Mouse (Mus musculus): ENCODE data around the gene Mettl7b. TPM values are rescaled to one million over a fixed set of nuclear protein-coding genes. Genes with fewer than 3 reads are reported as not detected.

Gene Mettl7b
- polyA plus RNA-seq, 1 experiment = not detected

- Histone ChIP-seq H3K4me3 (ENCODE audit: insufficient read depth, low read length) (no peak overlapping the region), H3K4me1 (ENCODE audit: control insufficient read depth, insufficient read depth, low read length) (no peaks in the 10 kb centered on the region), H3K27ac (ENCODE audit: insufficient read depth, low read depth, low read length) (no peak overlapping the region)
- TF ChIP-seq POLR2A (IDR thresholded peaks at IDR 0.05; ENCODE audit: borderline replicate concordance, low read depth, low read length) (no peak), CTCF (IDR thresholded peaks at IDR 0.05; ENCODE audit: low read depth, low read length) (no peak)
Observed at GRCm38 (mm10) chr10:128980644-128981365, 20.0 kb upstream of the Mettl7b start.

DNA sequence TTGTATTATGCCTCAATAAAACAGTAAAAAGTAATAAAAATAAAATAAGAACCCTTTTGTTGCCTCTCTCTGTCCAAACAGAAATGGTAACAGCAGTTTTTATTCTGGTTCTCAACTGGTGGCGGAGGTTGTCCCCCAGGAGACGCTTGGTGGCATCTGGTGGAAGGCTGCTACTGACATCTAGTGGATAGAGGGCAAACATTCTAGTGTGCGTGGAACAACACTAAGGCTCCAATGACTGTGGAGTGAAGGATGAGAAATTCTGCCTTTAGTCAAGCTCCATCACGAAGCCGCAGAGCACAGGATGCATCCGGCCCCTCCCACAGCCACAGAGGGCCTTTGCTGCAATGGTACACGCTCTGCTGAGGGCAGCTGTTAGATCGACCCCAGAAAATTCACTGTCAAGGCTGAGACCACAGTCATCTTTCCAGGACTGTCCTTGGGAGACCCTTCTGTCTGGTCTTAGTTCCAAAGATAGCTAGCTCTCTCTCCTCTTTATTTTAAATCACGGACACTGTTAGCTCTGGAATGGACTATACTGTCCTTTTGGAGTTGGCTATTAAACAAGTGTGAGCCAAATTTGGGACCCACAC, 16.8 kb upstream of the Mettl7b start:
- Histone ChIP-seq H3K27ac (ENCODE audit: insufficient read depth, low read depth, low read length) (no peak overlapping the region), H3K4me3 (ENCODE audit: insufficient read depth, low read length) (no peak overlapping the region), H3K4me1 (ENCODE audit: control insufficient read depth, insufficient read depth, low read length) (no peaks in the 10 kb centered on the region)
- TF ChIP-seq POLR2A (IDR thresholded peaks at IDR 0.05; ENCODE audit: borderline replicate concordance, low read depth, low read length) (no peak), CTCF (IDR thresholded peaks at IDR 0.05; ENCODE audit: low read depth, low read length) (peak; percentile 79)

DNA sequence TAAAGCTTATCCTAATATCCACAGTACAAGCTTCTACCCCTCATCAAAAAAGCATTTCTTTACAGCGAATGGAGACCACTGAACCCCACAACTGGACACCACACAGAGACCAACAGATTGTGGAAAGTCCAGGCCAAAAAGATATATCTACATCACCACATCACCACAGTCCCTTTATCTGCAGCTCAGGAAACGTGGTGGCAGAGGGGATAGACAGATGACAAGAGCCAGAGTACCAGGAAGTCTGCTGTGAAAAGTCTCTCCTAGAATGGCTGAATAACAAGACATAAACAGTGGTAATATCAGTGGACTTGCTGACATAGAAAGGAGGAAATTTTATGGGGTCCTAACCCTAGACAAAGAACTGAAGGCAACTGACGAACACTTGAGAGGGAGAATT, 15.6 kb upstream of the Mettl7b start:
- no peak overlapping the region for H3K27ac ChIP-seq (ENCODE audit: insufficient read depth, low read depth, low read length)
- H3K4me1 ChIP-seq (ENCODE audit: control insufficient read depth, insufficient read depth, low read length) = no peaks in the 10 kb centered on the region
- no peak for TF ChIP-seq POLR2A (IDR thresholded peaks at IDR 0.05; ENCODE audit: borderline replicate concordance, low read depth, low read length)
- no peak for TF ChIP-seq CTCF (IDR thresholded peaks at IDR 0.05; ENCODE audit: low read depth, low read length)
- H3K4me3 ChIP-seq (ENCODE audit: insufficient read depth, low read length) = no peak overlapping the region

DNA sequence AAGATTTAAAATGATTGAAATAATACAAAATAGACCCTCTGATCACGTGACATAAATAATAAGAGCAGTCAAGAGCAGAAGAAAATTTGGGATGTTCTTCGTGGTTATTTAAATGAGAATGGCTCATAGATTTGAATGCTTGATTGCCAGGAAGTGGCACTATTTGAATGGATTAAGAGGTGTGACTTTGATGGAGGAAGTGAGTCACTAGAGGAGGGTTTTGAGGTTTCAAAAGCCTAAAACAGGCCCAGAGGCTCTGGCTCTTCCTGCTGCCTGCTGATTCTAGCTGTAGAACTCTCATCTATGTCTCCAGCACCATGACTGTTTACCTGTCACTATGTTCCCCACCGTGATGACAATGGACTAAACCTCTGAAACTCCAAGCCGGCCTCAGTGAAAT, 12.1 kb upstream of the Mettl7b start:
- TF ChIP-seq POLR2A (IDR thresholded peaks at IDR 0.05; ENCODE audit: borderline replicate concordance, low read depth, low read length) (no peak), CTCF (IDR thresholded peaks at IDR 0.05; ENCODE audit: low read depth, low read length) (no peak)
- Histone ChIP-seq H3K4me3 (ENCODE audit: insufficient read depth, low read length) (no peak overlapping the region), H3K4me1 (ENCODE audit: control insufficient read depth, insufficient read depth, low read length) (no peaks in the 10 kb centered on the region), H3K27ac (ENCODE audit: insufficient read depth, low read depth, low read length) (no peak overlapping the region)

GRCm38 (mm10) chr10:128970740-128971250, 10.0 kb upstream of the Mettl7b start:
- Histone ChIP-seq H3K4me3 (ENCODE audit: insufficient read depth, low read length) (no peak overlapping the region), H3K4me1 (ENCODE audit: control insufficient read depth, insufficient read depth, low read length) (peaks cover 10% of the 10 kb centered on the region), H3K27ac (ENCODE audit: insufficient read depth, low read depth, low read length) (no peak overlapping the region)
- TF ChIP-seq POLR2A (IDR thresholded peaks at IDR 0.05; ENCODE audit: borderline replicate concordance, low read depth, low read length) = no peak
- no peak for TF ChIP-seq CTCF (IDR thresholded peaks at IDR 0.05; ENCODE audit: low read depth, low read length)

DNA sequence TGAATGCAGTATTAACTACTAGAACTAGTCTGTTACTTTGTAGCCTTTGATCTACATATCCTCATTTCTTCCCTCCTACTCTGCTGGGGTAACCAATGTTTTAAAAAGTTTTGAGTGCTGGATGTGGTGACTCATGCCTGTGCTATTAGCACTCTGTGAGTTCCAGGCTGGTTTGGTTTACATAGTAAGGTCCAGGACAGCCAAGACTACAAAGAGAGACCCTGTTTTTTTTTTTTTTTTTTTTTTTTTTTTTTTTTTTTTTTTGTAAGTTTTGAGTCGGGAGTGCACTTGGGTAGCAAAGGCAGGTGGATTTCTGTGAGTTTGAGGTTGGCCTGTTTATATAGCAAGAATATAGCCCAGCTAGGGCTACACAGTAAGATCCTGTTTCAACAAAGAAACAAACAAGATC, 7.6 kb upstream of the Mettl7b start:
- Histone ChIP-seq H3K27ac (ENCODE audit: insufficient read depth, low read depth, low read length) (no peak overlapping the region), H3K4me1 (ENCODE audit: control insufficient read depth, insufficient read depth, low read length) (peaks cover 15% of the 10 kb centered on the region), H3K4me3 (ENCODE audit: insufficient read depth, low read length) (no peak overlapping the region)
- TF ChIP-seq CTCF (IDR thresholded peaks at IDR 0.05; ENCODE audit: low read depth, low read length) = no peak
- TF ChIP-seq POLR2A (IDR thresholded peaks at IDR 0.05; ENCODE audit: borderline replicate concordance, low read depth, low read length) = no peak

DNA sequence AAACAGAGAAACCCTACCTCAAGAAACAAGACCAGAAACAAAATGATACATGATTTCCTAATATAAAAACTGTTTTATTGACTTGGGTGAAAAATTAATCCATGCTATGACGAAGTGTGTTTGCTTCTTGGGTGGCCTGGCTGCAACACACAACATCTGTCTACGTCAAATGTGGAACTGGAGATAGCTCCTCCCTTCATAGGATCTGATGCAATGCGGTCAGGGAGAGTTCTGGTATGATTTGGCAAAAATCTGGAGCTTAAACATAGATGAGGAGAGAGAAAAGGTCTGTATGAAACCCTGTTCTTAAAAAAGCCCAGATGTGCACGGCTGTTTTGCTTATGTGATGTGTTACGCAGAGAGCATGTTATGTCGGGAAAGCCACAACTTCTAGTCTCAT, 5.1 kb upstream of the Mettl7b start:
- Histone ChIP-seq H3K27ac (ENCODE audit: insufficient read depth, low read depth, low read length) (peak overlapping the region; percentile 31), H3K4me1 (ENCODE audit: control insufficient read depth, insufficient read depth, low read length) (peaks cover 15% of the 10 kb centered on the region), H3K4me3 (ENCODE audit: insufficient read depth, low read length) (no peak overlapping the region)
- no peak for TF ChIP-seq POLR2A (IDR thresholded peaks at IDR 0.05; ENCODE audit: borderline replicate concordance, low read depth, low read length)
- TF ChIP-seq CTCF (IDR thresholded peaks at IDR 0.05; ENCODE audit: low read depth, low read length) = no peak

- peaks cover 17% of the 10 kb centered on the region for H3K4me1 ChIP-seq (ENCODE audit: control insufficient read depth, insufficient read depth, low read length)
- TF ChIP-seq CTCF (IDR thresholded peaks at IDR 0.05; ENCODE audit: low read depth, low read length) (no peak), POLR2A (IDR thresholded peaks at IDR 0.05; ENCODE audit: borderline replicate concordance, low read depth, low read length) (no peak)
- no peak overlapping the region for H3K4me3 ChIP-seq (ENCODE audit: insufficient read depth, low read length)
- H3K27ac ChIP-seq (ENCODE audit: insufficient read depth, low read depth, low read length) = no peak overlapping the region
Observed at GRCm38 (mm10) chr10:128964961-128965360, 4.2 kb upstream of the Mettl7b start.

- Histone ChIP-seq H3K4me3 (ENCODE audit: insufficient read depth, low read length) (no peak overlapping the region), H3K4me1 (ENCODE audit: control insufficient read depth, insufficient read depth, low read length) (peaks cover 2% of the 10 kb centered on the region; the same call in 1 of the 2 replicates), H3K27ac (ENCODE audit: insufficient read depth, low read depth, low read length) (no peak overlapping the region)
- no peak for TF ChIP-seq CTCF (IDR thresholded peaks at IDR 0.05; ENCODE audit: low read depth, low read length)
- TF ChIP-seq POLR2A (IDR thresholded peaks at IDR 0.05; ENCODE audit: borderline replicate concordance, low read depth, low read length) = no peak
Observed at GRCm38 (mm10) chr10:128960142-128960541, 646 bp downstream of the Mettl7b start.

DNA sequence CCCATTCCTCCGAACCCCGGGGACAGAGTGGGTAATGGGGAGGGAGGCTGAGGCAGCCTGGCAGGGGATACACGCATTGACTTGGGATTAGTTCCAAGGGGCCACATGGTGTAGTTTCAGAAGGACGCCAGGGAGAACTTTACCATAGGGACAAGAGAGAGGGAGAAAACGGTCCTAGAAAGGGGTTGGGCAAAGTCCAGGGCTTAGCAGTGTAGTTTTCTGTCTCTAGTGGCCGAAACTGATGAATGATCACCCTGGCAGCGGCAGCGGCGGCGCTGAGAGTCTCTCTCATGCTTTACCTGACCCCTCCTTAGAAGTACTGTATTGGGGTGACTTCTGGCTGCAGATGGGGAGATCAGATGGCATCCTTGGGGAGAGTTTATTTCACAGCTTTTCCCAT, 2.4 kb downstream of the Mettl7b start:
- TF ChIP-seq POLR2A (IDR thresholded peaks at IDR 0.05; ENCODE audit: borderline replicate concordance, low read depth, low read length) (no peak), CTCF (IDR thresholded peaks at IDR 0.05; ENCODE audit: low read depth, low read length) (no peak)
- peaks cover 2% of the 10 kb centered on the region; the same call in 1 of the 2 replicates for H3K4me1 ChIP-seq (ENCODE audit: control insufficient read depth, insufficient read depth, low read length)
- no peak overlapping the region for H3K27ac ChIP-seq (ENCODE audit: insufficient read depth, low read depth, low read length)
- no peak overlapping the region for H3K4me3 ChIP-seq (ENCODE audit: insufficient read depth, low read length)

Data from bone marrow macrophage, adult 2 months (primary cell).